Mouse (Mus musculus) brain, embryonic 14.5 days (tissue): Measurements from ENCODE around the gene Stat4. TPM values are rescaled to one million over a fixed set of nuclear protein-coding genes. Genes with fewer than 3 reads are reported as not detected.

Experiments used
- DNase-seq: peaks from one replicate; pipeline ENCODE4 v3.0.0-alpha.2; 2011; ENCODE audit warnings: low read depth
- CTCF ChIP-seq: fragments of 200-500 bp; IDR thresholded peaks from 2 replicates; pipeline ENCODE4 v1.5.1; 2012; ENCODE audit warnings: inconsistent platforms, mild to moderate bottlenecking, moderate library complexity, borderline replicate concordance; ENCODE audit not compliant: insufficient read depth, insufficient read length; ENCODE audit errors: extremely low read depth
- POLR2A ChIP-seq: fragments of 200-500 bp; IDR thresholded peaks from 2 replicates; pipeline ENCODE4 v1.6.1; 2012; ENCODE audit warnings: mild to moderate bottlenecking, inconsistent platforms, borderline replicate concordance; ENCODE audit not compliant: poor library complexity, insufficient read depth, insufficient read length, severe bottlenecking; ENCODE audit errors: extremely low read depth
- polyA plus RNA-seq: library from polyadenylated mRNA; depleted of rRNA; stranded (reverse); fragments of >200 nt; gene quantifications from 2 replicates; pipeline ENCODE4 v1.2.3, GENCODE M21; 2012

Gene Stat4
- polyA plus RNA-seq, 1 experiment: 0.38 TPM

DNA sequence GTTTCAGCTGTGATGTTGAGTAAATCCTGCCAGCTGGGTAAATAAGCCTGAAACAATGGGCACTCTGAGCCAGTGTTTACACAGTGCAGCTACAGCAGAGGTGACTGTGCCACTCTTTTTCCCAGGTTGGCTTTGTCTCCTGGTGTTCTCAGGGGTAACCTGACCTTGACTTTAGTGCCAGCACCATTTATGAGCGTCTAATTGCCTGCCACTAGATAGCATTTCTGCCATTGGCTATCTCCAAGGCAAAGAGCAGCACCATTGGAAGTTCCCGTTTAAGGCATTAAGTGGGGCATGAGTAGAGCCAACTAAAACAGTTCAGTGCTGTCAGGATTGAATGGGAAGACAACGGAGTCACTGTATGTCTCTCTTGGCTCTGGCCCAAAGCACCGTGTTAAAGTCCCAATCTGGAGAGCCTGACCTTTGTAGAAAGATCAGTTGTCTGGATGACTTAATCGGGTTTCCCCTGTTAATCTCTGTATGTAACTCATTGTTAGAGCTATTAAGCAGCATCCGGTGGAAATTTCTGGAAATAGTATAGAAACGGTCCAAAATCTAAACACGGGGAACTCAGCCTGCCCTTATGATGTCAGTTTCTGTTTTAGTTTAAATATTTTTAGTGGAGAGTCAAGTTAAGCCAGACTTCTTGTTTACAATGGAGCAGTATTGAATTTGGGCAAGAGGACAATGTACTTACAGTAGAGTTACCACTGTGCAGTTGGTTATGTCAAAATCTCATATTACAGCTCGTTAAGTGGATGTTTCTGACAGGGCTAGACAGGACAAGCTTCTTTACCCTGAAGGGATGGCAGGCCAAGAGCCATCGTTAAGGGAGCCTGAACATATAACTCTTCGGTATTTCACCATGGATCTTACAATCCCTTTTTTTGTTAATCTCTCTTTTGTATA, 10.1 kb downstream of the Stat4 start:
- TF ChIP-seq CTCF (no peak), POLR2A (no peak)
- DNase-seq: peak; percentile 63

DNA sequence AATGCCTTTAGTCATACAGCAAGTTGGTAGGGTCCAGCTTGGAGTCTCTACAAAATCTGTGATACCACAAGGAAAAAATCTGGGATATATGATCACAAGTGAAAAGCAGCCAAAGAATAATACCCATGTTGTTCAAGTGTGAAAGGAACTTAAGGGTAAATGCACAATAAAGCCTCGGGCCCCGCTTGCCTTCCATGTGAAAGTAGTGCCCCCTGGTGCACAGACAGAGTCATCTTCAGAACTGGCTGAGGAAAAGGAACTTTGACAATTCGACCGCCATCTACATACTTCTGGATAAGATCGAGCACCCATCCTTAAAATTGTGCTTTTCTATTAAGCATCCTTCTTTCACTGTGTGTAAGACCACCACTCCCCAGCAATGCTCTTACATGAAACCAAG, 11.6 kb downstream of the Stat4 start:
- TF ChIP-seq CTCF: peak; percentile 59
- no peak for TF ChIP-seq POLR2A
- DNase-seq: peak; percentile 76

DNA sequence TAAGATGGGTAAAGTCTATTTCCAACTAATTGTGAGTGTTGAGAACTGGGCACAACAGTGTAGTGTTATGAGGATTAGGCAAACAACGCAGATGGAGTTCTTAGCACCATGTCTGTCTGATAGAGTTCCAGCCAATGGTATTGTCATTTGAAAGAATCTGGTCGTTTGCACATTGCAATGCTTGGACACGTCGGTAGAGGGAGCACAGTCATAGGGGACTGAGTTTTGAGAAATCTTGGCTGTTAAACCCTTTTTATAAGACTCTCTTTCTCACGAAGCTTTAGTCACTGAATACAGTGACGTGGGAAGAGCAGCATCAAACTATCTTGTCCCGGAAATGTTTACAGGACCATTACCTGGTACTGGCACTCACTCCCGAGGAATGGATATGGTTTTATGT, 17.1 kb downstream of the Stat4 start:
- TF ChIP-seq CTCF (peak; percentile 82; the same call in 1 of the 2 replicates), POLR2A (no peak)
- DNase-seq: peak; percentile 86

DNA sequence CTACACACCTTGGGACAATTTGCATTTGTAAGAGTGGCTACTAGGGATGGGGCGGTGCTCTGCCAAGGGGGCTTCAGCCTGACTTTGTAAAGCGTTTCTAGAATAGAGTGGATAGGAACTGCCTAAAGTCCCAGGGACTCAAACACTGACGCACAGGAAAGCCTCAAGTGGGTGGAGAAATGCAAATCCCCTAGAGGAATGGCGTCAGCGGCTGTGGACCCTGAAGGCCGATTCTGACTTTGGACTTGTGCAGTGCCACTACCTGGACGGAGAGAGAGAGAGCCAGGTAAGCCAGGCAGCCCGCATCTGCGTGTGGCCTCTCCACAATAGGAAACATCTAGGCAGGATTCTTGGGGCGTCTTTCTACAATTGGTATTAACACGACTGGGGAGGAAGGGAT, 21.5 kb downstream of the Stat4 start:
- DNase-seq: peak; percentile 33
- no peak for TF ChIP-seq POLR2A
- no peak for TF ChIP-seq CTCF

DNA sequence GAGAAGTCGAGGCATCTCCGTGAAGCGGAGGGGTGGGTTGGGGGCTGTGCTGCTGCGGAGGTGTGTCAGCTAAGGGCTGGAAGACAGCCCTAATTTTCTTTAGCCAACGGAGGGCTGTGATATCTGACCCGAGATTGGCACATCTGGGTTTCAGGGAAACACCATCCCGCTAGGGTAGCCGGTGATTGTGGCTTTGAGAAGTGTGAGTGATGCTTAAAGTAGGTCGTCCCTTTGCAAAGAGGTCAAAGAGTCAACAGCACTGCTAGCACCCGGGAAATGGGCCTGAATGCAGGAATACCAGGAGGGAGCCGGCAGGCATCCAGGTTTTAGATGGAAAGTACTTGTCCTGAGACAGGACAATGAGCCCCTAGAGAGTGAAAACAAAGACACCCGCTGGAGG, 22.0 kb downstream of the Stat4 start:
- peak; percentile 13 for DNase-seq
- TF ChIP-seq CTCF (no peak), POLR2A (no peak)

DNA sequence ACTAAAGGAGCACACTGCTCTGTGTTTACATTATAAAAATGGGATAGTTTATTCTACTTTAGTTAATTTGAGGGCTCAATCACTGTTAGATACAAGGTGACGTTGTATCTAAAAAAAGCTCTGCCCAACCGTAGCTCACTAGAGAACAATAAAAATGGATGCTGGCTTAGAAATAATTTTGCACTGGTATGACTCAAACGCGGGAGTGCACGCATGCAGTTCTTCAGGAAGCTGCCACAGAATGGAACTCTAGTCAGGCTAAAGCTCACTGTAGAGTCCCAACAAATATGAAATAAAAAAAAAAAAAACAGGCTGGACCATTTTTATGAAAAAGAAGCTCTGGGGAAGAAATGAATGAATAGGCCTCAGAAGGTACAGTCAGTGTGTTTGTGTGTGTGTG, 23.8 kb downstream of the Stat4 start:
- TF ChIP-seq POLR2A (no peak), CTCF (no peak)
- no peak for DNase-seq

DNA sequence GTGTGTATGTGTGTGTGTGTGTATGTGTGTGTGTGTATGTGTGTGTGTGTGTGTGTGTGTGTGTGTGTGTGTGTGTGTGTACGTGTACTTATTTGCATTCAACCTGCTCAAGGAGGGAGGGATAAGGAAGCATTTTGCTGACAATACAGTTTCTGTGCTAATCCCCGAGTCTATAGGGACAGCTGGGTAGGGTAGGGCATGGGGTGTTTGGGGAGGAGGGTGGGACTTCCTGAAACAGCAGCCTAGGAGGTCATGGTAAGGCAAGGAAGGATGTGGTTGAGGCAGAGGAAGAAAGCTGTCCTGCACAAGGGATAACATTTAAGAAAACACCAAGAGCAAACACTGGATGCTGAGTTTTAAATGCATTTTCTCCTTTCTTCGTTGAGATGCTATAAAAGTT, 24.3 kb downstream of the Stat4 start:
- TF ChIP-seq CTCF (no peak), POLR2A (no peak)

DNA sequence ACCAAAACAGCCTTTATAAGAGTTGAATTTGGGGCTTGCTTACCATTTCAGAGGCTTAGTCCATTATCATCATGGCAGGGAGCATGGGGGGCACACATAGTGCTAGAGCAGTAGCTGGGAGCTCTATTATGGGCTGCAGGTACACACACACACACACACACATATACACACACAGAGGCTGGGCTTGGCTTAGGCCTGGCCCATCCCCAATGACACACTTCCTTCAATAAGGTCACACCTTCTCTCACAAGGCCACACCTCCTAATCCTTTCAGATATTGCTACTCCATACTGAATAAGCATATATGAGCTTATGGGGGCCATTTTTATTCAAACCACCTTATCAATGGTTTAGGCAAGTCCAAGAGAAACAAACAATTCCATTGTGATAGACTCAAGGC, 25.3 kb downstream of the Stat4 start:
- no peak for DNase-seq
- TF ChIP-seq POLR2A (no peak), CTCF (no peak)

More for the DNA sequence above, 24.3 kb downstream of the Stat4 start:
- DNase-seq: no peak

DNA sequence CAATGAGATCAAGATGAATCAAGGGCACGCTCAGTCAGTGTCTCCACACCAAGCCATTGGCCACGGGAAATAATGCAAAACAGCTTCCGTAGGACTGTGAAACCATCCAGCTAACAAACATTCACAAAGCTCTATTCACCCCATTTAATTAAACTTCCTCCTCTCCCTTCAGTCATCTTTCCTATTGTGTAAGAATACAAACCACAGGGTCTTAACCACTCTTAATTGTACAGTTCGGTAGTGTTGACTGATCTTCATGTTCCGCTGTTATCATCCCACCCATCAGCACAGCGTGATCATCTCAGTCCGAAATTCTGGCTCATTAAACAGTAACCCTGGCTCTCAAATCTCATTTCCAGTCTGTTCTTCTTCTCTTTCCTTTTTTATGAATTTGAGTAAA, 25.8 kb downstream of the Stat4 start:
- TF ChIP-seq POLR2A (no peak), CTCF (no peak)
- no peak for DNase-seq

DNA sequence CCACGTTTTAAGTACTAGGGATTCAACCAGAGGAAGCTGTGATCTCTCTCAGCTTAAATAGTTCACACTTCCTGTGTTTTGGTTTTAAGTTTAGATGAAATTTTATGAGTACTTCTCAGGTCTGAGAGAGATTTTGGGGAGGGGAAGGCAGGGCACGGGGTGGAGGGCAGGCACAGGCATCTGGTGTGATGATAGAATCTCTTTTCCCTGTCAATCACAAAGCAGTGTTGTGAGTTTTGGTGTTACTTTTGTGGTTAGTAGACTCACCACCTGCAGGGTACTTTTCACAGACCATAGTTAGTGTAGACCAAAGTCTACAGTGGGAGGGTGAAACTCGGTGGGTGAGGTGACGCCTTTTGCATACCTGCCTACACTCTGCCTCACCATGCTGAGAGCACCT, 32.7 kb downstream of the Stat4 start:
- no peak for TF ChIP-seq POLR2A
- TF ChIP-seq CTCF: no peak
- no peak for DNase-seq

DNA sequence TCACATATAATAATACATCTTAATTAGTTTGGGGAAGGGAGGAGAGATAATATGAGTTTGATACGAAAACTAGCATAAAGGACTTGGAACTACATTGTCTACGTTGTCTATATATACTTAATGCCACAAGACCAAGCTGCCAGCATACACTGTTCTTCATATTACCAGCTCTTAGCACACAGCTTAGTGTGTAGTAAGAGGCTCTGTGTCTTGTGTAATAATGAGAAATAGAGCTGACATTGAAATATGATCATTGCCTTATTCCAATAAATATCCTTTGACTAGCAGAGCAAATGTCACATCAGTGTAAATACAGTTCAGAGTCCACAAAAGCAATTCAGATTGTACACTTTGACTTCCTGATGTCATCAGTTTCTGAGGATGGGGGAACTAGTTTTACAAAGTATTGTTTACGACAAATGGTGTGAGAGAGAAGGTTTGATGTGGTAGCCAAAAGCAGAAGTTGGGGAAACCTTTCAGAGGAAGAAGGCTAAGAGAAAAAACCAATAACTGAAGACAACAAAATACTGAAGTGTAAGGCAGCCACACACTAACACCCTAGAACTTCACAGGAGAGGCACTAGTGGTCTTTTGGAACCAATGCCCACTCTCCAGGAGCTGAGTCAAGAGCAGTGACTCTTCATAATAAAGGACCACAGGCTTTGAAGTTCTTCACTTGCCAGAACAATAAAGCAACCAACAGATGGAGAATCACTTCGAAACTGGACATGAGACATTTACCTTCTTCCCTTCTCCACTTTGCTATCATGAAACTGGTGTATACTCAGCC, 35.2 kb downstream of the Stat4 start:
- TF ChIP-seq POLR2A: no peak
- no peak for TF ChIP-seq CTCF
- no peak for DNase-seq

DNA sequence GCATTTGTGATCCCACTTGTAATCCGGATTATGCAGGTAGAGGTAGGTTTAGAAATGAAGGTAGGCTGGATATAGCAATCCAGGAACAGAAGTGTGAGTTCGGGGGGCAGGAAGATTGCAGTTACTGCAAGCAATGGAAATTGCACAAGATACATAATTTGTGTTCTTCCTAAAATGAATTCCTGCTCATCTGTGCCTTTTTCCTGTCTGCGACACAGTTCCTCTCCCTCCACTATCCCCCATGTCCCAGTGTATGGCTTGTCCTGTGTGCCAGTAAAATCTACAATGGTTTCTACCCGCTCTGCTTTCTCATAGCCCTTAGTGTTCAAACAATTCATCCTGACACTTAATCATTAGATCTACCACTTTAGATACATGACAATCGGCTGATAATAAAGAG, 41.7 kb downstream of the Stat4 start:
- TF ChIP-seq POLR2A (no peak), CTCF (no peak)
- no peak for DNase-seq
